Mouse (Mus musculus): Measurements from ENCODE around the gene Gm28041.
"Not testable (repeated sequence)": the region's sequence is repeated elsewhere in the genome, so short reads cannot be mapped to it uniquely, and the experiment has no call there.

Gm28041 gene

GRCm38 (mm10) chr13:67375050-67375911, at the start of gene Gm28041, which contains the start of gene Zfp456:
Gene Gm28041, minus strand, starts transcription at chr13:67375733.
Gene Zfp456, minus strand, starts transcription at chr13:67375810.
- DNase-seq, result peak; percentile 82

DNA sequence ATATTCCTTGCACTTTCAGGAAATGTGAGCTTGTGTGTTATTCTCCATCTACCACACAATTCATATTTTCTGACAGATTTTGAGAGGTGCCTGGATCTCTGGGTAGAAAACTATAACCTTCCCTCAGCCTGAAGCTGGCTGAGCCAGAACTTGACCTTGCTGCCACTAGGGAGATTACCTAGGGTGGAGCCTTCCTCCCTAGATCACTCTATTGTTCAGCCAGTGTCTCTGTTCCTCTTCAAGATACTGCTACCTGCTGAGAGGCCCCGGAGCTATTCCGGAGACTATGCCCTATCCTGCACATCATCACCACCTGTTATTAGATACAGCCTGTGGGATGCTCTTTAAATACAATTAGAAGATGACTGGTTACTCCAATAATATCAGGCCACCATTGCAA, 47.0 kb upstream of the Gm28041 start:
- DNase-seq, result not testable (repeated sequence)

DNA sequence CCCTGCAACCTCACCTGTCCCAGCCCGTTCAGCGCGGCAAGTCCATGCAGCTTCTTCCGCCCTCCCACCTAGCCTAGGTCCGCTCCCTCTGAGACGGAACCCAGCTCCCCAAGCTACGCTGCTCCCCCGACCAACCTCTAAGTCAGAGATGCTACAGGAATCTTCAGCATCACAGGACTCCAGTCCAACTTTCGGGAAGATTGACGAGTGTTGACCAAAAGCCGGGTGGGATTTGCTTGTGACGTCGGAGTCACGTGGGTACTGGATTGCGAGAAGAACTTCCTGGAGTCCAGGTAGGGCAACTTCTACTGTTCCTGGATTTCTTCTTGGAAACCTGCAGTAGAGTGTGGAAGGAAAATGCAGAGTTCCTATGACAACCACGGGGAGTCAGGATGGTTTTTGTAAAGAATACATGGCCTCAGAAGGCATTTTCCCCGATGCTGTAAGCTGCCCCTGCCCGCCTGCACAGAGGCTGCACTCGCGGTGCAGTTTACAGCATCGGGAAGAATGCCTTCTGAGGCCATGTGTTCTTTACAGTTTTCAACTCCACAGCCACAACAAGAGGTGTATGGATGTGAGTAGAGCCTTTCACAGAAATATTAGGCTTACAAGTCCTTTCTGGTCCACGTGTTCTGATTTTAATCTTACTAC, 45.8 kb upstream of the Gm28041 start, which contains the start of gene Zfp459:
Zfp459 (minus strand) TSS at position 212 of the 651 bp plus-strand sequence.
- peak; percentile 72 for DNase-seq

DNA sequence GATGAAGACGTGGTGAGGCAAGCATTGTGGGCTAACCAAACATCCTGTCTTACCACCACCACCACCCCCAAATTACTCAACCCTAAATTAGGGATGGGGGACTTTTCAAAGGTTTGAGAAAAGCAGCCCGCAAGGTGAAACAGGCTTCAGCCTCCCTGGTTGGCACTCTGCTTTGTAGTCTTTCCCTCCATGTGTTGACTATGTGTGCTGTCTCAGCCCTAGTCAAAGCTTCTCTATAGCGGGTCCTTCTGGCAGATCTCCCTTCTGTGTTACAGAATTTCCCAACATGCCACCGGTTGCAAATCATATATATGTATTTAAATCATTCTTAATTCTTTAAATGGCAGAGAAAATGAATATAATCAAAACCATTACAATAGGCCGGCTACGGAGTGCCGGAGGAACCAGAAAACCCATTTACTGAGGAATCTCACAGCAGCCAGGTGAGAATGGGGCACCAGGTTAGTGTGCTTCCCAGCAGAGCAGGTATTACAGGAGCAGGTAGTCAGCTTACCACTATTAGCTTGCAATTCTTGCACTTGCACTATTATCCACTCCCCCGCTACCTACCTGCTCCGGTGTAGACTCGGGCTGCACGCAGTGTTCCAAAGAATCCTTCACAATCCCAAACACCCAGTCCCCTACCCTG, 45.1 kb upstream of the Gm28041 start:
- DNase-seq, result no peak

GRCm38 (mm10) chr13:67416811-67417210, 41.3 kb upstream of the Gm28041 start:
- no peak for DNase-seq

GRCm38 (mm10) chr13:67415759-67416158, 40.2 kb upstream of the Gm28041 start:
- no peak for DNase-seq

DNA sequence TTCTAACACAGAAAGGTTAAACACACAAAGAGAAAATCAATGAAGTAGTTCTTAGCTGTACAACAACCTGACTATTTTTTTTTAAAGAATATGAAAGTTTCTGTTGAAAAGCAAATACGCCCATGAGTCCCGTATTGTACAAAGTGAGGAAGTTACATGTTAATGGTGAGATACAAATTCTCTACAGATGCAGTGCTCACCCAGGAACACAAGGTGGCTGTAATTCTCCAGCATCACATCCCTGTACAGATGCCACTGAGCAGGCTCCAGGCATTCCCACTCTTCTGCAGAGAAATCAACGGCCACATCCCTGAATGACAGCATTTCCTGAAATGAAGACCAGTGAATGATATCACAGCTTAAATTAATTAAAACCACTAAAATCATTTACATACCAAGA, 38.1 kb upstream of the Gm28041 start:
- not testable (repeated sequence) for DNase-seq

DNA sequence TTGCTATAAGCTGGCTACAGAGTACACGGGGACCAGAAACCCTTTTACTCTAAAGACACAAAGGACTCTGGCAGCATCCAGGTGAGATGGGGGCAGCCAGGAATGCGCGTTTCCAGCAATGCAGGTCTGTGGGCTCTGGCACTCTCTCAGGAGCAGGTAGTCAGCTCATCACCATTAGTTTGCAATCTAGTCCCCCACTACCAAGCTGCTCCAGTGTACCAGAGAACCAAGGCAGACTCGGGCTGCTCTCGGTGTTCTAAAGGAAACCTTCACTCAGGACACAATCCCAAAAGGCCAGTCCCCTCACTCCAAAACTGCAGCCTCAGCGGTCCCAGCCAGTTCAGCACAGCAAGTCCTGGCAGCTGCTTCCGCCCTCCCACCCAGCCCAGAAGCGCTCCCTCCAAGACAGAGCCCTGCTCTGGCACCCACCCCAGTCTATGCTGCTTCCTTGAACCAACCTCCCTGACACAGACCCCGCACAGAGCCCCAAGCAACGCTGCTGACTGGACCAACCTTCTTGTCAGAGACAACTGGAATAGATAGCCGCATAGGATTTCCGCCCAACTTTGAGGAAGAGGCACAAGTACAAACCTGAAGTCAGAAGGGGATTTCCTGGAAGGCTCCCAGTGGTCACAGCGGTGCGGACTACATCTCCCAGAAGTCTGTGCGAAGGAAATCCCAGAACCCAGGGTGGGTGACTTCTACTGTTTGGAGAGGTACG, 23.8 kb upstream of the Gm28041 start, which contains the start of gene Zfp429:
Zfp429 (minus strand) TSS at position 637 of the 721 bp plus-strand sequence.
- DNase-seq, result peak; percentile 83

DNA sequence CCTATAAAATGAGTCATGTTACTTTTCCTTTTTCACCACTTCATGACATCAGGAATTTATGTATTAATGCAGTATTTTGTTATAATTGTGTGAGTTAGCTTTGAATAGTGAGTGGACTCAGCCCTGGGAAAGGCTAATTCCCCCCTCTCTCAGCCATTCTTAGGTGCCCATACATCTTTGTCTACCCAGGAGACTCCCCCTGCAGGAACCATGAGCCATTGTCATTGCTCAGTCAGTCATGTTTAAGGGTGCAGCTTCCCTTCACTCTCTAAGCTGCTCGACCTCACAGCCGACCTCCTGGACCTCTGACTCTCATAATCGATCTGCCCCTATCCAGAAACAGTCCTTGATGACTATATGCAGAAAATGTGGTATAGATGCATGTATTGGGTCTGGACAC, 722 bp upstream of the Gm28041 start:
- not testable (repeated sequence) for DNase-seq

DNA sequence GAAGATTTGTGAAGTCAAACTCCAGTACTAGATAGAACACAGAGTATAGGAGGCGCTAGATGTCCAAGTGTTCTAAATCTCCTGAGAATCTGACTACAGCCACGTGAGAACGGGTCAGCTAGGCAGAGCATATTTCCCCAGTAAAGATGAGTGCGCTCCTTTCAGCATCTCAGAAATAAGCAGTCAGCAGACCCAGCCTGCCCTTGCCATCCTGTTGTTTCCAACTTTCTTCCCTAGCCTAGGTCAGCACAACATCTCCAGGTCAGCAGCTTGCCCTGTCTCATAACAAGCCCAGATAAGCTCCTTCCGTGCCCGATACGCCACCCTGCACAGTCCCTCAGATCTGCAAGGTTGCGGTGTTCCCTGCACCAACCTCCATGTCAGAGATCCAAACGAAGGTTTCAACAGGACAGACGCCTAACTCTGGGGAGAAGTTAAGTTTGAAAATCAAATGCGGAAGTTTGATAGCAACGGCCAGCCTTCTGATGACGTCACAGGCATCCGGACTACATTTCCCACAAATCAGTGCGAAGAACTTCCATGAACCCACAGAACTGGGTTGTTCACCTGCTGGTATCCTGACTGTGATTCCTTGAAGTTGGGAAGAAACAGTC, 15.3 kb downstream of the Gm28041 start, which contains the start of the genes Gm28044 and Zfp953:
Gm28044 (minus strand) TSS at position 406 of the 614 bp plus-strand sequence.
Zfp953 (minus strand) TSS at position 475 of the 614 bp plus-strand sequence.
- peak; percentile 95 for DNase-seq

- DNase-seq, result no peak
These were observed 23.7 kb downstream of the Gm28041 start for GRCm38 (mm10) chr13:67351854-67352253.

DNA sequence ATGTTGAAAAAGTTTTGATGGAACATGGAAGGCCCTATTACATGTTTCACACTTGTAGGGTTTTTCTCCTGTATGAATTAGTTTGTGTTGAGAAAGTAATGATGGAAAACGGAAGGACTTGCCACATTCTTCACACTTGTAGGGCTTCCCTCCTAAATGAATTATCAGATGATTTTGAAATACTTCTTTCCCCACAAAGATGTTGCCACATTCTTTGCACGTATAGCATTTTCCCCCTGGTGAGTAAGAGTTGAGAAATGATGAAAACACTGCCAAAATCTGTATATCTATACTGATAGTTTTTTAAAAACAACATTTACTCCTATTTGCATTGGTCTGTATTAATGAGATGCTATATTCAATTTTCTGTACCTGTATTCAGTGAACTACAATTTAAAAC, 32.1 kb downstream of the Gm28041 start:
- no peak for DNase-seq

DNA sequence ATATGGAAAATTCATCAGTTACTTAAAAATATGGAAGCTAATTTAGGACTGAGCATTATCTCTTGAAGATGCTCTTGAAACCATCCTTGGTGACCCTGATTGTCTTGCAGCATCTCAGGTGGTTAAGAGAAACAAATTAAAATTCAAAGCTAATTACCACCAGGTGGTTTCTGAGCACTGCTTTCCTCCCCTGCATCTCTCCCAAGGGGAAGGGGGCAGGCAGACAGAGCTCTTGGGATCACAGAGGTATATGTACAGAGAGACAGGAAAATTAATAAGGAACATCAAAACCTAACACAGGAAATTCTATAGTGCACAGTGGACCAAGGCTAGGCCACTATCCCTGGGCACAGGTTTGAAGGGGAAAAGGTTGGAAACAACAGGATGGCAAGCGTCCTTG, 42.7 kb downstream of the Gm28041 start:
- no peak for DNase-seq

- peak; percentile 90 for DNase-seq
These were observed 43.4 kb downstream of the Gm28041 start, which contains the start of gene Zfp595 for GRCm38 (mm10) chr13:67332019-67332724. Gene Zfp595, minus strand, starts transcription at chr13:67332570.

DNA sequence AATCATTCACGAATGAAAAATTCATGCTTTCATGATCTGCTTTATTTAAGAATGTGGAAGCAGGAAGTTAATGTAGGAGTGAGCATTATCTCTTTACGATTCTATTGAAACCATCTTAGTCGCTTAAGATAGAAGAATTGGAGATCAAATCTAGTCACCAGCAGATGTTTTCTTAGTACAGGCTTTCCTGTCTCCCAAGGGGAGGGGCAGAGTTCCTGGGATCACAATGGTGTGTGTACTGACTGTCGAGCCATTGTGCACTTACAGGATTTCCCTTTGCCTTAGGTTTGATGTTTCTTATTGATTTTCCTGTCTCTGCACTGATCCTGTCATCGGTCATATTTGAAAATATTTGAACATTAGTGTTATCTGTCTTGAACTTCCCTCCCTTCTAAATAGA, 68.8 kb downstream of the Gm28041 start:
- DNase-seq, result no peak

- peak; percentile 92 for DNase-seq
These were observed 69.5 kb downstream of the Gm28041 start, which contains the start of gene Zfp457 for GRCm38 (mm10) chr13:67305822-67306672. Gene Zfp457, minus strand, starts transcription at chr13:67306485.
